23 mouse cellular contexts compared by ENCODE assay signal in the genomic region with DNA sequence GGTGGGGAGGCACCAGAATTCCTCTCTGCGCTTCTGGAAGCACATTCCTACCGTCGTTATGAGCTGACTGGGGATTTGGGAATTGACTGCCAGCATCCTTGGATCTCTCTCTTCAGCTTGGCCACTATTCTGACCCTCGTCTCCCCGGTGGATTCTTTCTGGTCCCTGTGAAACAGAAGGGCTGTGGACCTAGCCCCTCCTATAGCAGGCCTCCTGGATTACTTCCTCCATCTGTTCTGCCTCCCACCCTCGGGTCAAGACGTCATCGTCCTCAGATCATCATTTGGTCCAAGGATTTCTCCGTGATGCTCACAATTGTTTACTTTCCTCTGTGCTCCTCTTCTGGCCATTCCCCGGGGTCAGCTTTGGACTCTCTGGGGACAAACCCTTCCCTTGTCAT. TPM values are rescaled to one million over a fixed set of nuclear protein-coding genes. Genes with fewer than 3 reads are reported as not detected.
A peak's percentile ranks its signal among the peaks of the same experiment; 100 is the strongest.
DNase-seq lines count a peak whose midpoint lies in the region; ATAC-seq lines count a peak whose summit lies in the region.
"Had no signal": no experiment of that assay in that cellular context is flagged by ENCODE, and none has a peak within 500 bp of the region (broad histone marks: within the 10 kb centered on the region; RNA-seq: fewer than 3 reads in every experiment).

No protein-coding gene starts in this region.

- no peaks in the 10 kb centered on the region for H3K27me3 ChIP-seq in heart, embryonic 12.5 days (replicated peaks)
- H3K27me3 ChIP-seq in heart, embryonic 10.5 days (ENCODE audit: insufficient read depth, poor library complexity, severe bottlenecking): no peaks in the 10 kb centered on the region
- H3K27me3 ChIP-seq: embryonic facial prominence, embryonic 15.5 days; hindbrain, embryonic 13.5 days had no signal

- no peak overlapping the region for H3K4me3 ChIP-seq in heart, embryonic 12.5 days
- no peak overlapping the region for H3K4me3 ChIP-seq in heart, embryonic 10.5 days
- H3K4me3 ChIP-seq: embryonic facial prominence, embryonic 15.5 days; erythroblast, embryonic 14.5 days; forebrain, embryonic 10.5 days; hindbrain, embryonic 13.5 days had no signal

- intact Hi-C loops in heart, postnatal 10 days (cut with DNase I): no loop called here

- no peak overlapping the region for H3K4me2 ChIP-seq in heart, embryonic 12.5 days
- H3K4me2 ChIP-seq: embryonic facial prominence, embryonic 15.5 days; hindbrain, embryonic 13.5 days had no signal

- 61% methylated on average over 10 of the region's 10 CpGs for WGBS in heart, embryonic 12.5 days
- 67% methylated on average over 10 of the region's 10 CpGs for WGBS in heart, embryonic 10.5 days

- no peaks in the 10 kb centered on the region for H3K36me3 ChIP-seq in heart, embryonic 12.5 days
- H3K36me3 ChIP-seq in heart, embryonic 10.5 days: no peaks in the 10 kb centered on the region
- H3K36me3 ChIP-seq: embryonic facial prominence, embryonic 15.5 days; forebrain, embryonic 10.5 days; hindbrain, embryonic 13.5 days had no signal

- H3K27ac ChIP-seq in heart, embryonic 12.5 days (ENCODE audit: poor library complexity, severe bottlenecking): no peak overlapping the region
- no peak overlapping the region for H3K27ac ChIP-seq in heart, embryonic 10.5 days
- H3K27ac ChIP-seq: embryonic facial prominence, embryonic 15.5 days; forebrain, embryonic 10.5 days; hindbrain, embryonic 13.5 days; hindbrain, postnatal 0 days had no signal

- no peaks in the 10 kb centered on the region for H3K9me3 ChIP-seq in heart, embryonic 12.5 days (replicated peaks)
- no peaks in the 10 kb centered on the region for H3K9me3 ChIP-seq in heart, embryonic 10.5 days
- H3K9me3 ChIP-seq: embryonic facial prominence, embryonic 15.5 days; forebrain, embryonic 10.5 days; hindbrain, embryonic 13.5 days had no signal

- peak; percentile 13 to 18 for DNase-seq in cerebellum, postnatal 10 days
- no peak for DNase-seq in cerebellum, adult 11-12 months
- peak; percentile 21 to 49 for DNase-seq in heart, adult 18-20 months
- peak; percentile 13 to 17 for DNase-seq in heart, postnatal 10 days
- no peak for DNase-seq in heart, embryonic 10.5 days (ENCODE audit: low spot score)
- DNase-seq in gastrocnemius, postnatal 25 days: peak; percentile 38
- no peak for DNase-seq in thymus, adult 18-20 months
- DNase-seq: adrenal gland, postnatal 10 days; cerebellum, adult 11 months; cerebellum, postnatal 14 days; embryo, embryonic 11 days; kidney, adult 11 months; kidney, adult 9 months had no signal

- H3K4me1 ChIP-seq in heart, embryonic 12.5 days (replicated peaks): peaks cover 7% of the 10 kb centered on the region; the same call in 1 of the 2 replicates
- peaks cover 16% of the 10 kb centered on the region for H3K4me1 ChIP-seq in heart, embryonic 10.5 days

- no peak overlapping the region for H3K9ac ChIP-seq in heart, embryonic 12.5 days
- H3K9ac ChIP-seq: embryonic facial prominence, embryonic 15.5 days; hindbrain, embryonic 13.5 days had no signal

- no peak for ATAC-seq in heart, embryonic 12.5 days (ENCODE audit: insufficient number of reproducible peaks, low FRiP score)
- ATAC-seq: forebrain, embryonic 14.5 days; hindbrain, postnatal 0 days had no signal

RNA-seq across cellular contexts. Expression of a gene that starts 28.8 kb away (rescaled TPM):
- under 1 TPM; 0.12 to 0.28 TPM for total RNA-seq in heart, adult 18-20 months (2021)
- polyA plus RNA-seq in heart, embryonic 12.5 days (2016; fragmentation: Nextera tagmentation; extraction: Ambion mirVana): 3.8 and 4.5 TPM in 2 replicates
- total RNA-seq in heart, postnatal 10 days (2021): under 1 TPM; 0.07 to 0.12 TPM
- polyA plus RNA-seq in heart, embryonic 10.5 days (2016; fragmentation: Nextera tagmentation; extraction: Ambion mirVana): 2.7 and 3.1 TPM in 2 replicates
- total RNA-seq in gastrocnemius, postnatal 25 days (2021): under 1 TPM; 0.08 to 0.32 TPM
- total RNA-seq: common myeloid progenitor, adult 5-6 weeks; hematopoietic stem cell, adult 5-6 weeks; MEL had no signal
- polyA plus RNA-seq: erythroblast, embryonic 14.5 days had no signal

Comparison
In these comparisons a context has a peak if more than half of its experiments do, and no peak if none do; other contexts are left out.
1. DNase-seq: peak in cerebellum, postnatal 10 days (2 of 2), heart, adult 18-20 months (2 of 2), heart, postnatal 10 days (2 of 2) and gastrocnemius, postnatal 25 days (single experiment); none in cerebellum, adult 11-12 months (single experiment), heart, embryonic 10.5 days (single experiment) and thymus, adult 18-20 months (0 of 2).